Mouse (Mus musculus) kidney, adult 2 months (tissue): Measurements from ENCODE around the gene Olfr323. TPM values are rescaled to one million over a fixed set of nuclear protein-coding genes. Genes with fewer than 3 reads are reported as not detected.
A peak's percentile ranks its signal among the peaks of the same experiment; 100 is the strongest.

ENCODE experiments used
- DNase-seq: peaks from one replicate; pipeline ENCODE4 v3.0.0; 2021
- H3K27ac ChIP-seq: fragments of 200-500 bp; 2 replicates; pipeline ENCODE4 v1.5.1; 2012; ENCODE audit warnings: low read depth, low read length, control low read depth, inconsistent platforms; ENCODE audit not compliant: insufficient read depth
- H3K27me3 ChIP-seq: fragments of 200-500 bp; replicated peaks from 2 replicates; pipeline ENCODE4 v1.6.1; 2012; ENCODE audit warnings: mild to moderate bottlenecking, moderate library complexity, low read length, inconsistent platforms; ENCODE audit not compliant: control insufficient read depth, insufficient read depth
- H3K36me3 ChIP-seq: fragments of 200-500 bp; 2 replicates; pipeline ENCODE4 v1.6.1; 2012; ENCODE audit warnings: mild to moderate bottlenecking, moderate library complexity, low read length, inconsistent platforms; ENCODE audit not compliant: control insufficient read depth, insufficient read depth
- H3K4me1 ChIP-seq: fragments of 200-500 bp; 2 replicates; pipeline ENCODE4 v1.6.1; 2011; ENCODE audit warnings: low read length; ENCODE audit not compliant: control insufficient read depth, insufficient read depth
- H3K4me3 ChIP-seq: fragments of 200-500 bp; 2 replicates; pipeline ENCODE4 v1.5.1; 2011; ENCODE audit warnings: mild to moderate bottlenecking, low read depth, low read length, control low read depth; ENCODE audit not compliant: insufficient read depth
- CTCF ChIP-seq: fragments of 200-500 bp; conservative IDR thresholded peaks from 2 replicates; pipeline ENCODE4 v1.5.1; 2011; ENCODE audit warnings: low read depth, mild to moderate bottlenecking, control low read depth, low read length, moderate library complexity, mixed read lengths; ENCODE audit not compliant: insufficient read depth, insufficient read length
- POLR2A ChIP-seq: fragments of 200-500 bp; IDR thresholded peaks from one replicate; pipeline ENCODE4 v1.6.1; 2011; ENCODE audit warnings: low read depth, low read length, control low read depth
- WGBS: fragments of 180-500 bp; shearing (Covaris S2); methylation state at CpG from one replicate; pipeline ENCODE4 v1.1.7; 2018; 5-methylcytosine and 5-hydroxymethylcytosine counted together
- polyA plus RNA-seq: library from polyadenylated mRNA; depleted of rRNA; stranded (reverse); fragments of >200 nt; gene quantifications from 2 replicates; pipeline ENCODE4 v1.2.3, GENCODE M21; 2012

The Olfr323 gene
- polyA plus RNA-seq, 1 experiment: not detected

DNA sequence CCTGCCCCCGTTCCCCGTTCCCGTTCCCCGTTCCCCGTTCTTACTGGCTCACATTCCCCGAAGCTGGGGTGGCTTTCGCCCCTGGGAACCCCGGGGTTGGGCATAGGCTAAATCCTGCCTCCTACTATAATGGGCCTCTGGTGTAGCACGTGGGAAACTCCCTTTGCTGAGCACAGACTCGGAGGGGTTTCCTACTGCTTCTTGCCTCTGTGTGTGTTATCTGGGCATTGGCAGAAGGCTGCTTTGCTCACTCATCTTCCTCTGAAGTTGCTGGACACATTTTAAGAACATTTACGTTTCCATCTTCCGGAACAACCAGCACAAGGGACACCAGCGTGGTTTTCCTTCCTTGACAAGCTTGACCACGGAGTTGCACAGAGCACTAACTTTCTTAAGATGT, 10.8 kb upstream of the Olfr323 start:
- no peak overlapping the region for H3K27ac ChIP-seq
- TF ChIP-seq POLR2A (no peak), CTCF (no peak)
- 36% methylated on average over 14 of the region's 14 CpGs for WGBS
- H3K27me3 ChIP-seq: no peaks in the 10 kb centered on the region
- DNase-seq: no peak
- H3K36me3 ChIP-seq: no peaks in the 10 kb centered on the region
- no peak overlapping the region for H3K4me3 ChIP-seq
- H3K4me1 ChIP-seq: no peaks in the 10 kb centered on the region

DNA sequence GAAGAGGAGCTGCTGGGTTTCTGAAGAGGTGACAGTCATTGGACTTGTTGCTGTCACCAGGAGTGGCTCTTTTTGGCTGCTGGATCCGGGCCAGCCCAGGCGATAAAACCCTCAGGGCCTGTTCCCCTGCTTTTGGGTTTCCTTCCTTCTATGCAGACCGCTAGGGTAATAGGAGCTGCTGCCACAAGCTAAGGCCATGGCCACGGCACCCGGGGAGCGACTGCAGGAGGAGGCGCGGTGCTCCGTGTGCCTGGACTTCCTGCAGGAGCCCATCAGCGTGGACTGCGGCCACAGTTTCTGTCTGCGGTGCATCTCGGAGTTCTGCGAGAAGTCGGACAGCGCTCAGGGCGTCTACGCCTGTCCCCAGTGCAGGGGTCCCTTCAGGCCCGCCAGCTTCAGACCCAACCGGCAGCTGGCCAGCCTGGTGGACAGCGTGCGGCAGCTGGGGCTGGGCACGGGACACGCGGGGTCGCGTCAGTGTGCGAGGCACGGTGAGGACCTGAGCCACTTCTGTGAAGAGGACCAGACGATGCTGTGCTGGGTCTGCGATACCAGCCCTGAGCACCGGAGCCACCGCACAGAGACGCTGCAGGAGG, 10.1 kb upstream of the Olfr323 start, which contains the start of gene Trim58:
TSS of gene Trim58 (plus strand) at position 194 of the 596 bp plus-strand sequence.
- TF ChIP-seq POLR2A (no peak), CTCF (no peak)
- no peaks in the 10 kb centered on the region for H3K4me1 ChIP-seq
- H3K27me3 ChIP-seq: no peaks in the 10 kb centered on the region
- WGBS: 4% methylated on average over 34 of the region's 34 CpGs
- no peaks in the 10 kb centered on the region for H3K36me3 ChIP-seq
- DNase-seq: no peak
- H3K27ac ChIP-seq: no peak within 1 kb of the TSS
- no peak within 1 kb of the TSS for H3K4me3 ChIP-seq

DNA sequence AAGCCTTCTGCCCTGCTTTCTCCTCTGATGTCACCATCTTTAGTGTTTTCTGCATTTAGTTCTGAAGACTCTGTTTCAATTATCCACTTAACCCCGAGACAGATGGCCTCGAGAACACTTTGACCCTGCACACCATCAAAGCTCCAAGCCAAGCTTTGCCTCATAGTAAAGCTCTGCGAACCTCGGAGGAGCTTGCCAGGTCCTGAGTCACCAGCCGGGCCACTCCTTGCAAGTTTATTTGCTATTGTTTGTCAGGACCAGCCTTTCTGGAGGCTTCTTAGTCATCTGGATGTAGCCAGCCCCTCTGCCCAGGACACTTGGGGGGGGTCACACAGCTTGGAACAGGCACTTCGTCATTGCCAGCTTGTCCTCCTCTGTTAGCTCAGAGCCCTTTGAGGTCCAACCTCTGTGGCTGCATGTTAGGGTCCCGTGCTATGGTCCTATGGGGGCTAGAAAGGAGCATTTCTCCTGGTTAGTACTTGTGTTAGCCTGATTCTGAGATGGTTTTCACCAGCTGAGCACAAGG, 7.9 kb upstream of the Olfr323 start:
- no peaks in the 10 kb centered on the region for H3K4me1 ChIP-seq
- DNase-seq: no peak
- H3K27me3 ChIP-seq: no peaks in the 10 kb centered on the region

DNA sequence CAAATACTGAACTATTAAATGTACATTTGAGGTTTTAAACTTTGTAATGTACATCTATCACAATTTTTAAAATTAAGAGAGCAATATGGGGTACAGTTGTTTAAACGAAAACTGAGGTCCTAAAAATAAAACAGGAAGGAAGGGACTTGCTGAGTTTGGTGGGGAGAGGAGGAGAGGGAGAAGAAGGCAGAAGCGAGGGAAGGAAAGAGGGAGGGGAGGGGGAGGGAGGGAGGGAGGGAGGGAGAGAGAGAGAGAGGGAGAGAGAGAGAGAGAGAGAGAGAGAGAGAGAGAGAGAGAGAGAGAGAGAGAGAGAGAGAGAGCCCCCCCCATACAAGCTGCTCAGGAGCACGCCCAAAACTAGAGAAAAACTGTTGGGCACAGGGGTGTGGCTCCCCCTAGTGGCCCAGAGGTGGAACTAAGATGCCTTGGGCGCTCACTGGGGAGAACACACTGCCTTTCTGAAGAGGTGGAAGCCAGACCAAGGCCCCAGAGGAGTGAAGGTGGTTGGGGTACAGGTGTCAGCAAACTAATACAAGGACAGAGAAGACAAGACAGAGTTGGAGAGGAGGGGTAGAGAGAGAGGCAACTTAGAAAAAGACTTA, 6.2 kb upstream of the Olfr323 start:
- WGBS: 11% methylated on average over 3 of the region's 4 CpGs
- no peak for TF ChIP-seq POLR2A
- peak; percentile 78 for TF ChIP-seq CTCF
- H3K4me1 ChIP-seq: no peaks in the 10 kb centered on the region
- H3K36me3 ChIP-seq: no peaks in the 10 kb centered on the region
- H3K4me3 ChIP-seq: no peak overlapping the region
- H3K27me3 ChIP-seq: no peaks in the 10 kb centered on the region
- no peak overlapping the region for H3K27ac ChIP-seq
- DNase-seq: peak; percentile 17

More for the DNA sequence above, 7.9 kb upstream of the Olfr323 start:
- TF ChIP-seq POLR2A (no peak), CTCF (no peak)
- 30% methylated on average over 7 of the region's 7 CpGs for WGBS
- Histone ChIP-seq H3K27ac (no peak overlapping the region), H3K36me3 (no peaks in the 10 kb centered on the region), H3K4me3 (no peak overlapping the region)

DNA sequence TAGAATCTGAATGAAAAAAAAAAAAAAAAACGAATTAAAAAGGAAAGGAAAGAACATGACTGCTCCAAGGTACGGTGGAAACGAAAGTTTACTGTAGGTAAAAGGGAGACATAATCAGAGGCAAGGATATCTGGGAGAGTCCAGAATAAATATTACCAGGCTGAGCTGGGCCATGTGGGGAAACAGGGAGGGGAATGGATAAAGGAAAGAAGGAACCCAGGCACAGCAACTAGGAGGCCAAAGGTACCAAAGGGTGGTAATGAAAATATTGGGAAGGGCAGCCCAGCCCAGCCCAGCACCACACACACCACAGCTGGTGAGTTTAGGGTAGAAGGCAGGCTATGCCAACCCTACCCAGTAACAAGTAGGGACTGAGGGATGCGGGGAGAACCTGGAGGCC, 4.6 kb upstream of the Olfr323 start:
- DNase-seq: no peak
- no peaks in the 10 kb centered on the region for H3K27me3 ChIP-seq
- H3K4me1 ChIP-seq: no peaks in the 10 kb centered on the region
- no peak for TF ChIP-seq POLR2A
- no peak for TF ChIP-seq CTCF
- no peak overlapping the region for H3K4me3 ChIP-seq
- no peak overlapping the region for H3K27ac ChIP-seq
- WGBS: 59% methylated on average over 4 of the region's 4 CpGs
- no peaks in the 10 kb centered on the region for H3K36me3 ChIP-seq

DNA sequence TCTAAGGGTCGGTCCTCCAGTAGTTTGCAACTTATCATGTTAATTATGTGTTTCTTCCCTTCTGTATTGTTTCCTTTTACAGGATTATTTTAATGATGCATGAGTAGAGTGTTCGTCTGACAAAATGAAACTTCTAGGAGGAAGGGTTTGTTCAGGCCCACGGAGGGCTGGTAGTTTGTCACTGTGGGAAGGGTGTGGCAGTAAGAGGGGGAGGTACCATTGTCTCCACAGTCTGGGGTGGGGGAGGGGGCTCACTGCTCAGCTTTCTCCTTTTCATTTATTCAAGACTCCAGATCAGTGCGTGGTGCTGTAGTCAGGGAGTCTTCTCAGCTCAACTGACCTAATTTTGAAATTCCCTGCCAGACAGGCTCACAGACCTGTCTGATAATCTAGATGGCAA, 4.2 kb downstream of the Olfr323 start:
- no peak for TF ChIP-seq CTCF
- TF ChIP-seq POLR2A: no peak
- DNase-seq: no peak
- Histone ChIP-seq H3K27me3 (no peaks in the 10 kb centered on the region), H3K4me3 (no peak overlapping the region), H3K27ac (no peak overlapping the region), H3K4me1 (no peaks in the 10 kb centered on the region), H3K36me3 (no peaks in the 10 kb centered on the region)
- 43% methylated on average over 4 of the region's 4 CpGs for WGBS

DNA sequence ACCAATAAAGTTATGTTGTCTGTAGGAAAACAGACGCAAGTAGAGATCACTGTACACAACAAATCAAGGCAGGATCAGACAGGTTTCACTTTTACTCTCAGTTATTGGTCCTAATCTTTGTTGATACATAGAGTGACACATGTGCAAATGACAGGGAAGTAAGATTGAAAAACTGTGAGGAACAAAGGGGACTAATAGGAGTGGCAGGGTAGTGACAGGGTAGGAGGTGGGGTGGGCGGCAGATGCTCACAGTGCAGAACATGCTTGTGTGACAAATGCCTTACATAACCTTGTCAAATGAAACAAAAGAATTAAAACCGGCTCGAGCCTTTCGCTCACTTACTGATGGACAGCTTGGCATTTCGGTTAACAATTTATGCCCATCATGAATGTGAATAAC, 11.5 kb downstream of the Olfr323 start:
- no peak overlapping the region for H3K4me3 ChIP-seq
- TF ChIP-seq POLR2A (no peak), CTCF (no peak)
- H3K27ac ChIP-seq: no peak overlapping the region
- H3K36me3 ChIP-seq: no peaks in the 10 kb centered on the region
- no peaks in the 10 kb centered on the region for H3K4me1 ChIP-seq
- WGBS: 79% methylated on average over 6 of the region's 6 CpGs
- no peaks in the 10 kb centered on the region for H3K27me3 ChIP-seq
- DNase-seq: no peak

DNA sequence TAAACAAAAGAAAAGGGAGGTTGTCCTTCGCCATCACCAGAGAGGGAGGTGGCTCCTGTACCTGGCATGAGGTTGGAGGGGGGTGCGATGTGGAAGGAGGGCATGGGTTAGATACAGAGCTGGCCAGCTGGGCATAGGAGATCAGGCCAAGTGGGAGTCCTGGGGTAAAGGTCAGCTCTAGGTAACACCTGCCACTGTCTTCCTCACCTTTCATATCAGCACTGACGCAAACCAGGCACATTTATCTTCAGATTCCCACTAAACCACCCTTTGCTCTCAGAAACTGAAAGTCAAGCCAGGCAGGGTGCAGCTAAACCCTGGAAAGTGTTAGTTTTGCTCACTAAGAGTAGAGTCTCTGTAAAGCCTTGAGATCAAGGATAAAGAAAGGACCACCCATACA, 11.9 kb downstream of the Olfr323 start:
- Histone ChIP-seq H3K27ac (no peak overlapping the region), H3K4me3 (no peak overlapping the region), H3K27me3 (no peaks in the 10 kb centered on the region), H3K4me1 (no peaks in the 10 kb centered on the region), H3K36me3 (no peaks in the 10 kb centered on the region)
- TF ChIP-seq POLR2A (no peak), CTCF (no peak)
- no peak for DNase-seq
- WGBS: 74% methylated on average over 3 of the region's 3 CpGs
